Mouse (Mus musculus): ENCODE measurements around the gene Sh3gl1. TPM values are rescaled to one million over a fixed set of nuclear protein-coding genes. Genes with fewer than 3 reads are reported as not detected.

Sh3gl1 gene
- polyA plus RNA-seq, 1 experiment from 2014 or later: 129 TPM

DNA sequence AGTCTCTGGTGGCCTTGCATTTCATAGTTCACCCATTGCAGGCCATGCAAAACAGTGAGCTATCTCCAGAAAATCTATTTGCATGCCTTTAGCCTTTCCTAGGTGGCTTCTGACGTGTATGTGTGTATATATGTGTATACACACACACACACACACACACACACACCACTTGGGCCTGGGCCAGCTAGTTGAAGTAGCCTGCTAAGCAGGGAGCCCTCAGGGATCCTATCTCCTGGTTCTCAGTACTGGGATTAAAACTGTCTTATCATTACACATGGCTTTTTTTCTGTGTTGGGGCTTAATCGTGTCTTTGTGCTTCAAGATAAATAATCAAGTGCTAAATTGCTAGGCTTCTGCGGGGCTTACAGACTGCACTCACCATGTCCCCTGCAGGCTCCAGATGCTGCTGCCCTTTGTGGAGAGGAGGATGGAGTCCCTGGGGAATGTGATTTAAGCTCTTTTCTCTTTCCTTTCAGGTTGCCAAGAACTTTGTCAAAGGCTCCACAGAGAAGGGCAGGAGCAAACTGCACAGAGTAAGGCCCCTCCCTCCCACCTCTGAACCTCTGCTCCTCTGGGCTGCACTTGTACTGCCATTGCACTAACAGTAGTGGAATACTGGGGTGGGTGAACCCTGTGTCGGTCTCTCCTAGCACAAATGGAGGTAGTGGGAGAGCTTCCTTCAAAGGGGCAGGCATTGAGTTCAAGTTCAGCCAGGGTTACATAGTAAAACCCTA is 19.7 kb upstream of the Sh3gl1 start:
- H3K4me1 ChIP-seq (replicated peaks; ENCODE audit: control insufficient read depth, insufficient read depth, low read length): no peaks in the 10 kb centered on the region
- peaks cover 41% of the 10 kb centered on the region for H3K36me3 ChIP-seq (ENCODE audit: control insufficient read depth, insufficient read depth, low read length)
- no peak overlapping the region for H3K27ac ChIP-seq (ENCODE audit: low read depth, low read length)
- no peaks in the 10 kb centered on the region for H3K27me3 ChIP-seq (ENCODE audit: control insufficient read depth, insufficient read depth, low read length)
- H3K4me2 ChIP-seq (ENCODE audit: low read depth, low read length, severe bottlenecking): no peak overlapping the region
- H3K9ac ChIP-seq (ENCODE audit: low read length): no peak overlapping the region
- ATAC-seq (replicated peaks; ENCODE audit: low FRiP score): no peak
- no peak overlapping the region for H3K4me3 ChIP-seq (ENCODE audit: low read depth, low read length)
- DNase-seq (ENCODE audit: low spot score): no peak
- no peaks in the 10 kb centered on the region for H3K9me3 ChIP-seq (ENCODE audit: control insufficient read depth, low read length)
- 83% methylated on average over 4 of the region's 4 CpGs for WGBS

GRCm38 (mm10) chr17:56054938-56055337 is 18.5 kb upstream of the Sh3gl1 start:
- Histone ChIP-seq H3K4me1 (replicated peaks; ENCODE audit: control insufficient read depth, insufficient read depth, low read length) (no peaks in the 10 kb centered on the region), H3K9ac (ENCODE audit: low read length) (no peak overlapping the region), H3K4me2 (ENCODE audit: low read depth, low read length, severe bottlenecking) (no peak overlapping the region), H3K27ac (ENCODE audit: low read depth, low read length) (no peak overlapping the region), H3K9me3 (ENCODE audit: control insufficient read depth, low read length) (no peaks in the 10 kb centered on the region), H3K36me3 (ENCODE audit: control insufficient read depth, insufficient read depth, low read length) (peaks cover 31% of the 10 kb centered on the region), H3K4me3 (ENCODE audit: low read depth, low read length) (no peak overlapping the region), H3K27me3 (ENCODE audit: control insufficient read depth, insufficient read depth, low read length) (no peaks in the 10 kb centered on the region)
- ATAC-seq (replicated peaks; ENCODE audit: low FRiP score) (no peak), DNase-seq (ENCODE audit: low spot score) (no peak)

DNA sequence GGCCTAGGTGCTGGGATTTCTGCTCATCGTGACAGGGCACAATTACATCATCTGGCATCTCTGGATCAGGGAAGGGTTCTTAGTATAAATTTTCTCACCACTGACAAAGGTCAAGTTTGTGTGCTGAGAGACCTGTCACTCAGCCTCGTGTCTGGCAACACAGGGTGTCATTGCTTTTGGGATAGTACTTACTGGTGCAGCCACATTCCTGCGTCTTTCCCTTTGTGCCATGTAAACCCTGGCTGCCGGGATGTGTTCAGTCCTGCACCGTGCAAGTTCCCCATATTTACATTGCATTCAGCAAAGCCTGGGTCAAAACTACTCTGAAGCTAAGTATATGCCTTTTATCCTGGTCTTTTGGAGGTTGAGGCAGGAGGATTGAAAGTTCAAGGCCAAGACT is 14.9 kb upstream of the Sh3gl1 start:
- Histone ChIP-seq H3K4me2 (ENCODE audit: low read depth, low read length, severe bottlenecking) (no peak overlapping the region), H3K27ac (ENCODE audit: low read depth, low read length) (no peak overlapping the region), H3K36me3 (ENCODE audit: control insufficient read depth, insufficient read depth, low read length) (peaks cover 18% of the 10 kb centered on the region), H3K4me1 (replicated peaks; ENCODE audit: control insufficient read depth, insufficient read depth, low read length) (no peaks in the 10 kb centered on the region), H3K9ac (ENCODE audit: low read length) (no peak overlapping the region), H3K9me3 (ENCODE audit: control insufficient read depth, low read length) (no peaks in the 10 kb centered on the region), H3K4me3 (ENCODE audit: low read depth, low read length) (no peak overlapping the region), H3K27me3 (ENCODE audit: control insufficient read depth, insufficient read depth, low read length) (no peaks in the 10 kb centered on the region)
- no peak; the same call in 1 of the 2 replicates for ATAC-seq (replicated peaks; ENCODE audit: low FRiP score)
- 90% methylated on average over 5 of the region's 5 CpGs for WGBS
- DNase-seq (ENCODE audit: low spot score): no peak

GRCm38 (mm10) chr17:56040857-56041163 is 4.4 kb upstream of the Sh3gl1 start:
- Histone ChIP-seq H3K4me1 (replicated peaks; ENCODE audit: control insufficient read depth, insufficient read depth, low read length) (peaks cover 9% of the 10 kb centered on the region), H3K36me3 (ENCODE audit: control insufficient read depth, insufficient read depth, low read length) (no peaks in the 10 kb centered on the region), H3K27me3 (ENCODE audit: control insufficient read depth, insufficient read depth, low read length) (no peaks in the 10 kb centered on the region), H3K27ac (ENCODE audit: low read depth, low read length) (peak overlapping the region; percentile 18; the same call in 1 of the 2 replicates), H3K9me3 (ENCODE audit: control insufficient read depth, low read length) (no peaks in the 10 kb centered on the region), H3K9ac (ENCODE audit: low read length) (peak overlapping the region; percentile 83), H3K4me3 (ENCODE audit: low read depth, low read length) (peak overlapping the region; percentile 80), H3K4me2 (ENCODE audit: low read depth, low read length, severe bottlenecking) (peak overlapping the region; percentile 61)
- 4% methylated on average over 12 of the region's 12 CpGs for WGBS
- no peak for ATAC-seq (replicated peaks; ENCODE audit: low FRiP score)
- DNase-seq (ENCODE audit: low spot score): no peak

GRCm38 (mm10) chr17:56040030-56040856 is 3.8 kb upstream of the Sh3gl1 start, which contains the start of gene Chaf1a:
TSS of gene Chaf1a (plus strand) at chr17:56040439.
- no peaks in the 10 kb centered on the region for H3K27me3 ChIP-seq (ENCODE audit: control insufficient read depth, insufficient read depth, low read length)
- H3K9me3 ChIP-seq (ENCODE audit: control insufficient read depth, low read length): no peaks in the 10 kb centered on the region
- peak within 1 kb of the TSS; percentile 80 for H3K4me3 ChIP-seq (ENCODE audit: low read depth, low read length)
- peak within 1 kb of the TSS; percentile 61 for H3K4me2 ChIP-seq (ENCODE audit: low read depth, low read length, severe bottlenecking)
- H3K9ac ChIP-seq (ENCODE audit: low read length): peak within 1 kb of the TSS; percentile 83
- peak; percentile 97 for DNase-seq (ENCODE audit: low spot score)
- ATAC-seq (replicated peaks; ENCODE audit: low FRiP score): peak; percentile 84
- H3K4me1 ChIP-seq (replicated peaks; ENCODE audit: control insufficient read depth, insufficient read depth, low read length): peaks cover 14% of the 10 kb centered on the region
- no peaks in the 10 kb centered on the region for H3K36me3 ChIP-seq (ENCODE audit: control insufficient read depth, insufficient read depth, low read length)
- peak within 1 kb of the TSS; percentile 71; the same call in 1 of the 2 replicates for H3K27ac ChIP-seq (ENCODE audit: low read depth, low read length)
- WGBS: under 1% methylated on average over 68 of the region's 68 CpGs

GRCm38 (mm10) chr17:56039345-56039744 is 2.9 kb upstream of the Sh3gl1 start:
- no peak for DNase-seq (ENCODE audit: low spot score)
- H3K4me3 ChIP-seq (ENCODE audit: low read depth, low read length): no peak overlapping the region
- no peak overlapping the region for H3K27ac ChIP-seq (ENCODE audit: low read depth, low read length)
- H3K4me1 ChIP-seq (replicated peaks; ENCODE audit: control insufficient read depth, insufficient read depth, low read length): peaks cover 15% of the 10 kb centered on the region
- no peaks in the 10 kb centered on the region for H3K27me3 ChIP-seq (ENCODE audit: control insufficient read depth, insufficient read depth, low read length)
- H3K9me3 ChIP-seq (ENCODE audit: control insufficient read depth, low read length): no peaks in the 10 kb centered on the region
- 84% methylated on average over 4 of the region's 4 CpGs for WGBS
- H3K4me2 ChIP-seq (ENCODE audit: low read depth, low read length, severe bottlenecking): no peak overlapping the region; the same call in 1 of the 2 replicates
- H3K9ac ChIP-seq (ENCODE audit: low read length): no peak overlapping the region; the same call in 1 of the 2 replicates
- peaks cover 2% of the 10 kb centered on the region; the same call in 1 of the 2 replicates for H3K36me3 ChIP-seq (ENCODE audit: control insufficient read depth, insufficient read depth, low read length)
- ATAC-seq (replicated peaks; ENCODE audit: low FRiP score): no peak

DNA sequence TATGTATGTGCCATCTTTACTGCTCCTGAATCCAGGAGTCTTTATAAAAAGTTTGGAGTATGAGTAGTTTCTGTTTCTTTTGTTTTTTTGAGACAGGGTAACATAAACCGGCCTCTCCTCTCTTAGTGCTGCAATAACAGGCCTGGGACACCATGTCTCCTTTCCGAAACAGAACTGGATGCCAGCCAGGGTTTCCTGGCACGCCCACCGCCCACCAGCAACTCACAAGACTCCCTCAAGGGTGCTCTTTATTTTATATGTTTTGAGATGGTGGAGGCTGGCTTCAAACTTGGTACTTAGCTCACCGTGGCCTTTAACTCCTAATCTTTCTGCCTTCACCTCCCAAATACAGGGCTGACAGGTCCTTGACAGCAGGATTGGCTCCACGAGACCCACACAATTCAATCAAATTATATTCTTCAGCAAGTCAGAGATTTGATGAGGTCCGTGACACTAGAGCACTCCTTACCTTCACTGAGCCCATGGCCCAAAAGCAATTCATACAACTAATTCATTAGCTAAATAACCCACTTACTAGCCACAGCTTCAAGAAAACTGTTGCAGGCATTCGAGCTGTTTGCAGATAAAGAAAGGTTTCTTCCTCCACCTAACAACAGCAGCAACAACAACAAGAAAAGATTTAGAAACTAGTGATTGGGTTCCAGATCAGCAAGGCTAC is 2.3 kb upstream of the Sh3gl1 start:
- H3K36me3 ChIP-seq (ENCODE audit: control insufficient read depth, insufficient read depth, low read length): peaks cover 2% of the 10 kb centered on the region; the same call in 1 of the 2 replicates
- no peak overlapping the region for H3K4me3 ChIP-seq (ENCODE audit: low read depth, low read length)
- H3K9me3 ChIP-seq (ENCODE audit: control insufficient read depth, low read length): no peaks in the 10 kb centered on the region
- no peaks in the 10 kb centered on the region for H3K27me3 ChIP-seq (ENCODE audit: control insufficient read depth, insufficient read depth, low read length)
- H3K9ac ChIP-seq (ENCODE audit: low read length): no peak overlapping the region
- ATAC-seq (replicated peaks; ENCODE audit: low FRiP score) (no peak), DNase-seq (ENCODE audit: low spot score) (no peak)
- 86% methylated on average over 8 of the region's 8 CpGs for WGBS
- H3K27ac ChIP-seq (ENCODE audit: low read depth, low read length): no peak overlapping the region
- H3K4me1 ChIP-seq (replicated peaks; ENCODE audit: control insufficient read depth, insufficient read depth, low read length): peaks cover 15% of the 10 kb centered on the region
- no peak overlapping the region for H3K4me2 ChIP-seq (ENCODE audit: low read depth, low read length, severe bottlenecking)

- no peaks in the 10 kb centered on the region for H3K9me3 ChIP-seq (ENCODE audit: control insufficient read depth, low read length)
- peak overlapping the region; percentile 85; the same call in 1 of the 2 replicates for H3K4me3 ChIP-seq (ENCODE audit: low read depth, low read length)
- peak overlapping the region; percentile 13; the same call in 1 of the 2 replicates for H3K4me2 ChIP-seq (ENCODE audit: low read depth, low read length, severe bottlenecking)
- peaks cover 12% of the 10 kb centered on the region for H3K4me1 ChIP-seq (replicated peaks; ENCODE audit: control insufficient read depth, insufficient read depth, low read length)
- H3K9ac ChIP-seq (ENCODE audit: low read length): 0 out of 2 replicates have a peak overlapping the region, but pooled peaks have one; percentile 27
- no peak overlapping the region for H3K27ac ChIP-seq (ENCODE audit: low read depth, low read length)
- peak; percentile 24 for ATAC-seq (replicated peaks; ENCODE audit: low FRiP score)
- 39% methylated on average over 13 of the region's 13 CpGs for WGBS
- H3K36me3 ChIP-seq (ENCODE audit: control insufficient read depth, insufficient read depth, low read length): peaks cover 2% of the 10 kb centered on the region; the same call in 1 of the 2 replicates
- H3K27me3 ChIP-seq (ENCODE audit: control insufficient read depth, insufficient read depth, low read length): no peaks in the 10 kb centered on the region
- no peak for DNase-seq (ENCODE audit: low spot score)
Measured at GRCm38 (mm10) chr17:56036901-56037287, 459 bp upstream of the Sh3gl1 start.

Measured in forebrain, embryonic 11.5 days (tissue).